Mouse (Mus musculus) cerebellum, adult 11-12 months (tissue): Measurements from ENCODE around the gene Commd4.

Experiments
- DNase-seq: peaks from one replicate; pipeline ENCODE4 v3.0.0; 2022

Commd4 gene

DNA sequence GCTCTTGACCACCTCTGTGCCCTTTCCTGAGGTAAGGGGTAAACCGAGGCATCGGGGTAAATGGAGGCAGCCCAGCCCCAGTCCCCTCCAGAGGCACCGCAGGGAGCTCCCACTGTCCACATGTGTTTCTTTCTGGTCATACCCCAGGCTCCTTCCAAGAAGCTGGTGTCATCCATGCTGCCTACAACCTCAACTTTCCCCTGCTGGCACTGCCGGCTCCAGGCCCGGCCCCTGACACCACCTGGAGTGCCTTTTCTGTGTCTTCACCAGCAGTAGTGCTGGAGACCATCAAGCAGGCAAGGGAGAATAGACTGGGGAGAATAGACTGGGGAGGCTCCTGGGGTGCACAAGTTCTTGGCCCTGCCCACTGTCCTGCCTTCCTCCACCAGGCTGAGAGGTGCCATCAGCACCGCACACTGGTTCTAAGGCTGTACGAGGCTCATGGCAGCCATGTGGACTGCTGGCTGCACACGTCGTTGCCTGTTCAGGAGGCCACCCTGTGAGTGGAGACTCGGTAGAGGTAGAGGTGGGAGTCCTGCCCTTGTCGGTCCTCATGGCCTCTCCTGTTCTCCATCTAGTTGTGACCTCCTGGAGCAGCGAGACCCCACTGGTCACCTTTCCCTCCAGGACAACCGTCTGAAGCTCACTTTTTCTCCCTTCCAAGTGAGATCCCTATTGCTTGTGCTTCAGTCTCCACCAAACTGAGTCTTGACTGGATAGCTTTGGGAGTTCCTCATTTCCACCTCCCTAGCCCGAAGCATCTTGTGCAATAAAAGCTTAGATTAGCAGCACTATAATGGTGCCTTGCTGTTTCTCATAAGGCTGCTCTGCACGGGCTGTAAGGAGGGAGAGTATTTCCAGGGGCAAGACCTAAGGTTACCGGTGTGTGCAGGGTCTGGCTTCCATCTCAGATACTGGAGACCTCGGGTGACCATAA, 16.4 kb downstream of the Commd4 start:
- DNase-seq, result no peak

DNA sequence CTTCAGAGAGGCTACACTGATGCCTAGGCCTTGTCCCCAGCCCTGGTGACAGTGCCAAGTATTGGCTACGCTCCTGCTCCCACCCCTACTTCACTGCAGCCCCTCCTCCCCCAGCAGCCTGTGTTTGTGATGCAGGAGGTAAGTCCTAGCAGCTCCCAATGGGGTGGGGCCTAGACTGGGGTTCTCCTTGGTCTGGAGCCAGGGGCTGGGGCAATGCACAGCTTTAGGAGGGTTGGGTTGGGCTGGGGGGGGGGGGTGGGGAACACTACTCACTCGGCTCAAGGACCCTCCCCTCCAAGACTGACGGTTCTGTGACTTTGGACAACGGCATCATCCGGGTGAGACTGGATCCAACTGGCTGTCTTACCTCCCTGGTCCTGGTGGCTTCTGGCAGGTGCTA, 18.6 kb downstream of the Commd4 start:
- no peak for DNase-seq

DNA sequence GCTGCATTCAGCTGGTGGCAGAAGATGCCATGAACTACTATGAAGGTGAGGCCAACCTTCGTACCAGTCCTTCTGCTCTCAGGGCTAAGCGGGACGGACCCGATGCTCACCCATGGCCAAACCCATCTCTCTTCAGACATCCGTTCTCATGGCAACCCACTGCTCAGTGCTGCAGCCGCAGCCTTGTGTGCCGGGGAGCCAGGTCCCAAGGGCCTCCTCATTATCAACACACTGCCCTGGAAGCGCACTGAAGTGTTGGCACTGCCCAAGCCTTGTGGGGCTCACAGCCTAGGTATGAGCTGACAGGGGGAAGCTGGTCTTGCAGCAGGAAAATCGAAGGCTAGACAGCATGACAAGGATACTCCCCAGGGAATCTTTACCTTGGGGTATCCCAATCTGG, 19.0 kb downstream of the Commd4 start:
- DNase-seq, result no peak

DNA sequence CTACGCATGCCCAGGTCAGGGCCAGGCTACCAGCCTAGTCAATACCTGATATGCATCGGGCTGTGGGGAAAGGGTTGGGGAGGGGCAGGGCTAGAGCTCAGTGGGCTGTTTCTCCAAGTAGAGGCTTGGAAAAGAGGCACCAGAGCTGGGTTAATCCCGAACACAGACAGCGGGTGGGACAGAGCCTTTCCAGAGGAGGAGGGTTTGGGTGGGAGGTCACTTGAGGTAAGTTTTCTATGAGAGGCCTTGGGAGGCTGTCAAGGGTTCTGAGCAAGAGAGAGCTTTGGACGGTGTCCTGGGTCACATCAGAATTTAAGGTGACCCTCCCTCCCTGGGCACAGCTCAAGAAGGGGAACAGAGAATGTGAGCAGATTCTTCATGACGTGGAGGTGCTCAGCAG, 19.6 kb downstream of the Commd4 start:
- DNase-seq, result no peak

DNA sequence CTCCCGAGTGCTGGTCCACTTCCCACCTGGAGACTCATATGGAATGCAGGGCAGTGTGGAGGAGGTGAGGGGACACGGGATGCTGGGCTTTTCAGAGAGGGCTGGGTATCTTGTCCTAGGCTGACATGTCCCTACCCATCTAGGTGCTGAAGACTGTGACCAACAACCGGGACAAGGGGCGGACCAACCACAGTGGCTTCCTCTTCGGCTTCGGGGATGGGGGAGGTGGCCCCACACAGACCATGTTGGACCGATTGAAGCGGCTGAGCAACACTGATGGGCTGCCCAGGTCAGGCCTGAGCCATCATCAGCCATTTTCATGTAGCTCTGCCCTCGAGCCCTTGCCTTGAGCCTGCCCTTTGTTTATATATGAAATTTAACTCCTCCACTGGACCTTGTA, 20.4 kb downstream of the Commd4 start:
- DNase-seq, result no peak

DNA sequence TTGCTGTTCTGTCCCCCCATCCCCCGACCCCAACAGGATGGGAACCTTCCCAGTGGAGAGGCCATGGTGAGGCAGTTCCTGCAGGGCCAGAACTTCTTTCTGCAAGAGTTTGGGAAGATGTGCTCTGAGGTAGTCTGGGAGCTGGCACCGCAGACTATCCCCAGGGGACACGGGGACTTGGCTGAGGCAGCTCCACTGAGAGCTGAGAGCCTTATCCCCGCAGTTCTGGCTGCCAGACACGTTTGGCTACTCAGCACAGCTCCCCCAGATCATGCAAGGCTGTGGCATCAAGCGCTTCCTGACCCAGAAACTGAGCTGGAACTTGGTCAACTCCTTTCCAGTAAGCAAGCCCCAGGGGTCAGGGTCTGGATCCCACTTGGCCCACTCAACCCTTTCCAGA, 20.9 kb downstream of the Commd4 start:
- DNase-seq, result no peak

DNA sequence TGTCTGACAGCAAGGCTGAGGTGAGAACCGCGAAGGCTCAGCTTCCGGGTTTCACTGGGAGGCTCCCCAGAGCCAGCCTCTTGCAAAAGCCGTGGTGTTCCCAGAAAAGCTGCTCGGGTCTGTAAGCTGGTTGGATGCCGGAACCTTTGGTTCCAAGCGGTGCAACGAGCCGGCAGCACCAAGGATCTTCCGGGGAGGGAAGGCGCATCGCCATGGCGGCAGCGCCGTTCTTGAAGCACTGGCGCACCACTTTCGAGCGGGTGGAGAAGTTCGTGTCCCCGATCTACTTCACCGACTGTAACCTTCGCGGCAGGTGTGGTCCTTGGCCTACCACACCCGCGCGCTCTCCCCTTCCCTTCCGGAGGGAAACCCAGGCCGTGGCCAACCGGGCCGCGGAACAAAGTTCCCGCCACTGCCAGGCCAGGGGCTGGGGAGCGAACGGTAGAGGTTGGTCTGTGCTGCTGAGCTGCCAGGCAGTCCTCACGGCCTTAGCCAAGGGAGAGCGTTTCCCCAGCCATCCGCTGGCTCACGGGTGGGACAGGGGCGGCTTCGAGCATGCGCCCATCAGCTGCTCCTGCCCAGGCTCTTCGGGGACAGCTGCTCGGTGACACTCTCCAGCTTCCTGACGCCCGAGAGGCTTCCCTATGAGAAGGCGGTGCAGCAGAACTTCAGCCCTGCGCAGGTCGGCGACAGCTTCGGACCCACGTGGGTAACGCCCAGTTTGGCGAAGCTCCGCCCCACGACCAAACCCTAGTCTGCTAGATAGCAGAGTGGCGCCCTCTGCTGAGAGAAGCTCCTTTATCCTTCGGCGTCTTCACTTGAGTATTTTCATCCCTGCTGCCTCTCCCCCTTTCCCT, 27.3 kb downstream of the Commd4 start, which contains the start of gene Man2c1:
Gene Man2c1 (plus strand): TSS at position 114 of the 857 bp plus-strand sequence.
- DNase-seq, result peak; percentile 95

DNA sequence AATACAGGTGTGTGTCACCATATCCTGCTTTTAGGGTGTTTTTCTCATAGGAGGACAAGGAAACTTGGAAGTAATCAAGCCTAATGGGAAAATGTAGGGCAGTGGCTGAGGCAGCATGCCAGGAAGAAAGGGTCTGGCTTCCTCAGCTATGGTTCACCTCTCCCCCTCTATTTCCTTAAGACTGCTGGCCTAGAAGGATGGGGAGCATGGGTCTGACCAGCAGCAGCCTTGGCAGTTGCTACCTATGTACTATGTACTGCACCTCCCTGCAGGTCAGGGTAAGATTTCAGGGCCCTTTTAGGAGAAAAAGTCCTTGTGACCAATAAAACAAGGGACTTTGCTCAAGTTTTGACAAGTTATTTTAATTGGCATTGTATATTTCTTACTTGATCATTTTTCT, 28.5 kb downstream of the Commd4 start:
- DNase-seq, result peak; percentile 21

DNA sequence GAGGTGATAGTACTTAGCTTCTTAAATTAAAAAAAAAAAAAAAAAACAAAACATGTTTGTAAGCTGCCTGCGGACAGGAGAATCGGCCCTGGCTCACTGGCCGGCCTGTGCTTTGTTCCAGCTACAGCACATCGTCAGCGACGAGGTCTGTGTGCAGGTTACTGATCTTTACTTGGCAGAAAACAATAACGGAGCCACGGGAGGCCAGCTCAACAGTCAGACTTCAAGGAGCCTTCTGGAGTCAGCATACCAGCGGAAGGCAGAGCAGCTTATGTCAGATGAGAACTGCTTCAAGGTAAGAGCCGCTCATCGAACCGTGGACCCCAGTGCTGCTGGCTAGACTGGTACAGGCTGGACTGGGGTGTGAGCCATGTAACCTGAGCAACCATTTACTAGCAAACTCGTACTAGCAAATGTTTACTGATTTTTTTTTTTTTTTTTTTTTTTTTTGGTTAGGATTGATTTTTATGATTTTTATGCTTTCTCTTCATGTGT, 40.8 kb downstream of the Commd4 start:
- no peak for DNase-seq
